Mouse (Mus musculus): ENCODE data around the gene 2310079G19Rik. TPM values are rescaled to one million over a fixed set of nuclear protein-coding genes. Genes with fewer than 3 reads are reported as not detected.

2310079G19Rik gene
- not detected for total RNA-seq (2023)

GRCm38 (mm10) chr16:88627566-88627965 is at the start of gene 2310079G19Rik:
Gene 2310079G19Rik, minus strand, starts transcription at chr16:88627666.

GRCm38 (mm10) chr16:88671571-88671970 is 44.1 kb upstream of the 2310079G19Rik start, which contains the start of gene Krtap27-1:
Gene Krtap27-1, minus strand, starts transcription at chr16:88671671.

GRCm38 (mm10) chr16:88647358-88647846 is 19.9 kb upstream of the 2310079G19Rik start, which contains the start of gene Krtap26-1:
Gene Krtap26-1, minus strand, starts transcription at chr16:88647796.

GRCm38 (mm10) chr16:88611922-88612321 is 15.5 kb downstream of the 2310079G19Rik start, which contains the start of gene Krtap24-1:
Gene Krtap24-1, minus strand, starts transcription at chr16:88612279.

Other genes starting within 250 kb of the 2310079G19Rik start
- not detected for gene Cldn17, start 120.7 kb downstream of the 2310079G19Rik start, total RNA-seq (2023)
- gene Cldn8, start 64.5 kb downstream of the 2310079G19Rik start, total RNA-seq (2023), result not detected
- not detected for gene Krtap24-1, start 15.4 kb downstream of the 2310079G19Rik start, total RNA-seq (2023)
- gene Krtap26-1, start 20.1 kb upstream of the 2310079G19Rik start, total RNA-seq (2023), result not detected
- gene Krtap27-1, start 44.0 kb upstream of the 2310079G19Rik start, total RNA-seq (2023), result not detected
- gene 2310061N02Rik, start 80.3 kb upstream of the 2310079G19Rik start, total RNA-seq (2023), result not detected
- not detected for gene Krtap13-1, start 101.2 kb upstream of the 2310079G19Rik start, total RNA-seq (2023)
- not detected for gene Krtap13, start 124.0 kb upstream of the 2310079G19Rik start, total RNA-seq (2023)
- gene 2310034C09Rik, start 131.2 kb upstream of the 2310079G19Rik start, total RNA-seq (2023), result not detected
- not detected for gene 2310057N15Rik, start 146.5 kb upstream of the 2310079G19Rik start, total RNA-seq (2023)
- not detected for gene Gm5965, start 150.2 kb upstream of the 2310079G19Rik start, total RNA-seq (2023)
- not detected for gene Gm20741, start 184.6 kb upstream of the 2310079G19Rik start, total RNA-seq (2023)
- not detected for gene Krtap15, start 192.5 kb upstream of the 2310079G19Rik start, total RNA-seq (2023)
- gene Krtap14, start 198.5 kb upstream of the 2310079G19Rik start, total RNA-seq (2023), result not detected
- not detected for gene Krtap19-1, start 241.7 kb upstream of the 2310079G19Rik start, total RNA-seq (2023)
- not detected for gene Krtap19-2, start 246.6 kb upstream of the 2310079G19Rik start, total RNA-seq (2023)